Mouse (Mus musculus): ENCODE measurements around the gene Traf1. TPM values are rescaled to one million over a fixed set of nuclear protein-coding genes. Genes with fewer than 3 reads are reported as not detected.

Traf1 gene
- polyA plus RNA-seq, 1 experiment, result 2.4 TPM

DNA sequence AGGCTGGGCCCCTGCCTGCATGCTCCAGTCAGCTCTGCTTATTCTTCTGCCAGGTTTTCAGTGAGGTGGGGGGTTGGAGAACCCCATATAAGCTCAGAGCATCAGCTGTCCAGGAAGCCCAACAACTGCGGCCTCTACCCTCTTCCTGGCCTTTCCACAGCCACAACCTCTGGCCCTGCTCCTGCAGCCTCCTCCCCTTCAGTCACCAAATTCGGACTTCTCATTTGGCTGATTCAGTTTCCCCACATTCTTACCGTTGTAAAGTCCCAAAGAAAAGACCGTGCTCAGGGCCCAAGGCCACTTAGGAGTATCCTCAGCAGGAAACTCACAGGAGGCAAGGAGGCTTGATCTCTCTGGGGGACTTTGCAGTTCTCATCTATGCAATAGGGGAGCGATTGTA, 4.6 kb downstream of the Traf1 start:
- DNase-seq (ENCODE audit: low read depth), result no peak
- TF ChIP-seq POLR2A (IDR thresholded peaks at IDR 0.05; ENCODE audit: borderline replicate concordance, extremely low read depth, insufficient read depth, insufficient read length, poor library complexity, severe bottlenecking) (no peak), CTCF (IDR thresholded peaks at IDR 0.05; ENCODE audit: borderline replicate concordance, extremely low read depth, insufficient read depth, insufficient read length) (no peak)

DNA sequence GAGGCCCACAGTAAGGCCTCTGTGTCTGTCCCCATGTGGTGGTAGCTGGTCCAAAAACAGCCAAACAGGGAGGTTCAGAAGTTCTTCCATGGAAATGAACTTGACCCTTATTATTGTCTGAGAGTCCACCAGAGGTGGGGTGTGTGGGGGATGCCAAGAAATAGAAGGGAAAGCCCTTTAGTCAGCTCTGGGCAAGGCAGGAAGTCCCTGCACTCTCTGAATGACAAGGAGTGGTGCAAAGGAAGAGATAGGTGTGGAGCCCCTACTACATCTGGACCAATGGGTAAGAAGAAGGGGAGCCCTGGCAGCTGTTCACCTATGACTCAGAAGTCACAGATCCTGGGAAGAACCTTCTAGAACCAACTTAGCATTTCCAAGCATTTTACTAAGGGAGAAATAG, 7.2 kb downstream of the Traf1 start:
- no peak for DNase-seq (ENCODE audit: low read depth)
- TF ChIP-seq POLR2A (IDR thresholded peaks at IDR 0.05; ENCODE audit: borderline replicate concordance, extremely low read depth, insufficient read depth, insufficient read length, poor library complexity, severe bottlenecking), result no peak
- TF ChIP-seq CTCF (IDR thresholded peaks at IDR 0.05; ENCODE audit: borderline replicate concordance, extremely low read depth, insufficient read depth, insufficient read length), result no peak

DNA sequence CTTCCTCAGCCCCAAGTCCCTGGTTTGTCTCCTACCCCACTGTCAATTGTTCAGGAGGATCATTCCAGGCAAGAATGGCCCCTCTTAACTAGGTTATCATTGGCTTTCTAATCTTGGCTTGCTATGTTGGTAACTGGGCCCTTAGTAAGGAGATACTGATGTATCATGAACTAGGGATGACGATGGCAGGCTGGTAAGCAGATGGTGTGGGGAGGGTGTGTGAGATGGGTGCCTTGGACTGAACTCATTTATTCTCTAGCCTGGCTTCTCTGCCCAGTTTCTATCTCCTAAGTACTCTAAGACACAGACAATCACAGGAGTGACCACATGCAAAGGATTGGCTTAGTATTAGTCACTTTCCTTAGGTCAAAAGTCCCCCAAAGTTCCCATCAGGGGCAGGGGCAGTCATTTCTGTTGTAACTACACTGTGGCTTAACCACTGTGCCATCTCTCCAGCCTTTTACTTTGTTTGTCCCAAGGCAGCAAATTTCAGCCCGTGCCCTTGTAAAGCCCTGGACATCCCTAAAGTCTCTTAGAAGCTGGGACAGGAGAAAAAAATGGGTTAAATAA, 7.9 kb downstream of the Traf1 start:
- DNase-seq (ENCODE audit: low read depth), result no peak
- no peak for TF ChIP-seq CTCF (IDR thresholded peaks at IDR 0.05; ENCODE audit: borderline replicate concordance, extremely low read depth, insufficient read depth, insufficient read length)
- no peak for TF ChIP-seq POLR2A (IDR thresholded peaks at IDR 0.05; ENCODE audit: borderline replicate concordance, extremely low read depth, insufficient read depth, insufficient read length, poor library complexity, severe bottlenecking)

DNA sequence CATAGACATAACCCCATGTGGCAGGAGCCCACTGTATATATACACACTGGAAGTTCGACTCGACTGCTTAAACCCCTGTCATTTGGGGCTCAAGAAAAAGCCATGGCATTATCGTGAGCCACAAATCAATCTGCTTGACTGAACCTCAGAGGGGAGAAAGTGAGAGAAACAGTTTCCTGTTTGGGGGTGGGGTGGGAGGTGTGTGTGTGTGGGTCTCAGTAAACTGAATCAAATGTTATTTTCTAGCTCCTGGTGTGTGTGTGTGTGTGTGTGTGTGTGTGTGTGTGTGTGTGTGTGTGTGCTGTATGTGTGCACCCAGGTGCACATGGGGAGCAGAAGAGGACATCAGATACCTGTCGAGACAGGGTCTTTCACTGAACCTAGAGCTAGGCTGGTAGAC, 8.6 kb downstream of the Traf1 start:
- TF ChIP-seq CTCF (IDR thresholded peaks at IDR 0.05; ENCODE audit: borderline replicate concordance, extremely low read depth, insufficient read depth, insufficient read length) (no peak), POLR2A (IDR thresholded peaks at IDR 0.05; ENCODE audit: borderline replicate concordance, extremely low read depth, insufficient read depth, insufficient read length, poor library complexity, severe bottlenecking) (no peak)
- no peak for DNase-seq (ENCODE audit: low read depth)

DNA sequence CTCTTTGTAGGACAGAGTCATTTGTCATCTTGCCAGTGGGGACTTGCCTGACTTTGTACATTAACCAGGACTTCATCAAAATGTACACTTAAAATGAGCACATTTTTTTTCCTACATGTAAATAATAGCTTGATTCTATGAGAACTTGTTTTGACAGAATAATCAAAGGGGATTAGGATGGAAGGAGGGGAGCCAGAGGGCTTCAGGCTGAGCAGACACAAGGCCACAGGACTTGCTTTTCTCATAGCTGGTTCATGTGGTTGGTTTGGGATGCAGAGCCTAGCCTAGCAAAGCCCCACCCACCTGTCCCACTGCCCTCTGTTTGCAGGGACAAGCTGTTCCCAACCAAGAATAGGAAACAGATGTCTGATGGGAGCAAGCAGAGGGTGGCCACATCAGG, 10.1 kb downstream of the Traf1 start:
- TF ChIP-seq POLR2A (IDR thresholded peaks at IDR 0.05; ENCODE audit: borderline replicate concordance, extremely low read depth, insufficient read depth, insufficient read length, poor library complexity, severe bottlenecking) (no peak), CTCF (IDR thresholded peaks at IDR 0.05; ENCODE audit: borderline replicate concordance, extremely low read depth, insufficient read depth, insufficient read length) (no peak)
- no peak for DNase-seq (ENCODE audit: low read depth)

DNA sequence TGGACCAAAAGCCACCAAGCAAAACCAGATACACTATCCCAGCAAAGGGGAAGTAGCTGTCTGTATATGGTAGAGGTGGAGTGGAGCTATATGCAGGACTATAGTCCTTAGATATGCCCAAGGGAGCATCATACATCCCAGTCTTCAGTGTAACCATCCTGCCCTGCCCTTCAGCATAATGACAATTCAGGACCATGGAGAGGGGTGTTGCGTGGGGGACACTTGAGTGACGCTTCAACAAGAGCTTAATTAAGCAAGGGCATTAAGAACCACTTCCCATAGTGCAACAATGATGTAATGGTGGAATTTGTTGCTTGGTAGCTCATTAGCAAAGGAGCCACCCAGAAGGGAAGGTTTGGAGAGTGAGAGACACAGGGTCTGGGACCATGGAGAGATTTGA, 12.9 kb downstream of the Traf1 start:
- TF ChIP-seq POLR2A (IDR thresholded peaks at IDR 0.05; ENCODE audit: borderline replicate concordance, extremely low read depth, insufficient read depth, insufficient read length, poor library complexity, severe bottlenecking) (no peak), CTCF (IDR thresholded peaks at IDR 0.05; ENCODE audit: borderline replicate concordance, extremely low read depth, insufficient read depth, insufficient read length) (no peak)

DNA sequence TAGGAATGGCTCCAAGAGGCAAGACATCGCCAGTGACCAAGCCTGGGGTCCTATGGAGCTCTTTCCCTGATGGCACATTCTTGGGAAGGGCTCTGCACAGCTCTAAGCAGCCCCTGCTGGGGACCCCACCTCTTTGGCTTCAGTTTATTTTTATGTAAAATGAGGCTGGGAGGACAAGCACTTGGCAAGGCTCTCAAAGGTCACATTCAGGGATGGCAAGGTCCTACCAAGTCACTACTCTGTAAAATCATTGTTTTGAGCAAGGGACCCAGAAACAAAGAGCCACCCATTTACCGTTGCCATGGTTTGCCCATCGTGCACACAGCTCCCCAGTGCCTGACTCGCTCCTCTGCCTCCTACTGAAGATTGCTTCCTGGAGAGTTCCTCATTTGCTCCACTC, 15.5 kb downstream of the Traf1 start:
- DNase-seq (ENCODE audit: low read depth), result no peak

More for the DNA sequence above, 12.9 kb downstream of the Traf1 start:
- no peak for DNase-seq (ENCODE audit: low read depth)

DNA sequence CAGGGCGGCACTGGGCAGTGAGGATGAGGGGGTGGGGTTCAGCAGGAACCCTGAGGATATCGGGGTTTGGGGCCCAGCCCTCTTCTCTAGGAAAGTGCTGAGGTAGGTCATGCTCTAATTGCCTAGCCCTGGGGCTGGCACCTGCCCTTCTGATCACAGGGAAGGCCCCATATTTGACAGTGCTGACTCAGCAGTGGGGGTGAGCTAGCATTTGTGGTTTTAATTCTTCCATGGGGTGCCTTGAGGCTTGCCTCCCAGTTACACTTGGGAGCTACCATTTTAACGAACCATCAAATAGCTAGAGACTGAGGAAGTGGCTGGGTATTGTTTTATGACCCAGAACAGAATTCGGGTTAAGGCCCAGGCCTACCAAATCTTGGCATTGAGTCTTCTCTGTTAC, 16.0 kb downstream of the Traf1 start:
- no peak for TF ChIP-seq CTCF (IDR thresholded peaks at IDR 0.05; ENCODE audit: borderline replicate concordance, extremely low read depth, insufficient read depth, insufficient read length)
- TF ChIP-seq POLR2A (IDR thresholded peaks at IDR 0.05; ENCODE audit: borderline replicate concordance, extremely low read depth, insufficient read depth, insufficient read length, poor library complexity, severe bottlenecking), result no peak

More for the DNA sequence above, 15.5 kb downstream of the Traf1 start:
- TF ChIP-seq POLR2A (IDR thresholded peaks at IDR 0.05; ENCODE audit: borderline replicate concordance, extremely low read depth, insufficient read depth, insufficient read length, poor library complexity, severe bottlenecking) (no peak), CTCF (IDR thresholded peaks at IDR 0.05; ENCODE audit: borderline replicate concordance, extremely low read depth, insufficient read depth, insufficient read length) (no peak)

DNA sequence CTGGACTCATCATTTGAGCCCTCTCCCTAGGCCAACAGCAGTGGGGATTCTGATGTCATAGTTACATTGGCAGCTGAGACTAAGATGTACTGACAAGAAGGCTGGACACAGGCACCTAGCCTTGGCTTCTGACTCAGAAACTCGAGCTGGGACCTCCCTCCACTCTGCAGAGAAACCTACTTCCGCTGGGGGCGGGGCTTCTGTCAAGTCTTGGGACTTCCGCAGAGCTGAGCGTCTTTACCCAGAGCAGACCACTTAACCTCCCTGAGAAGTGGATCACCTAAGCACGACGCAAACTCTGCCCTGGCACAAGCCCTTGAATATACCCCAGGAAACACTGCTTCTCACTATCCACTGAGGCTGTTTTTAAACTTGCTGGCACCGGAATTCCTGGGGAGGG, 16.8 kb downstream of the Traf1 start:
- TF ChIP-seq CTCF (IDR thresholded peaks at IDR 0.05; ENCODE audit: borderline replicate concordance, extremely low read depth, insufficient read depth, insufficient read length) (no peak), POLR2A (IDR thresholded peaks at IDR 0.05; ENCODE audit: borderline replicate concordance, extremely low read depth, insufficient read depth, insufficient read length, poor library complexity, severe bottlenecking) (no peak)
- DNase-seq (ENCODE audit: low read depth), result no peak

More for the DNA sequence above, 16.0 kb downstream of the Traf1 start:
- DNase-seq (ENCODE audit: low read depth), result no peak

DNA sequence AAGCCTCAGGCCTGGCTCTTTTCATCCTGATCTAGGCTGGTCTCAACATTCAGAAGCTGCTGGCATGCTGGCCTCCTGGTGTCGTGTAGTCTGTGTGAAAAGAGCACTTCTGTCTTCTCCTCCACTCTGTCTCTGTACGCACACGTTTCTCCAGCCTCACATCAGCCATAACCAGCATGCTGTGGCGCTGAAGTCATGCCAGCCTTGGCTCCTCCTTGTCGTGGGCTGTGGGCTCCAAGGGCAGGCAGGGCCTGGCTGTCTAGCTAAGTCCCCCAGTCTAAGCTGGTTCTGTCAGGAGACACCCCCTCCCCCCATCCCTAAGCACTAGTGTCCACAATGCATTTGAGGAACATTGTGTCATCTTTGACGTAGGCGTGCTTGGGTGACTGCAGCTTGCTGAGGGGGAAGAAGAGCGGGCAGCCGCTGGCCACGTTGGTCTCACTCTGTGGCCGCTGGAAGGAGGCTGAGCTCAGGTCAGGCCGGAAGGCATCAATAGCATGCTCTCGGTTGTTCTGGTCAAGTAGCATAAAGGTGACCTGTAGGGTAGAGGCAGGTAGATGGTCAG, 17.9 kb downstream of the Traf1 start:
- TF ChIP-seq POLR2A (IDR thresholded peaks at IDR 0.05; ENCODE audit: borderline replicate concordance, extremely low read depth, insufficient read depth, insufficient read length, poor library complexity, severe bottlenecking) (no peak), CTCF (IDR thresholded peaks at IDR 0.05; ENCODE audit: borderline replicate concordance, extremely low read depth, insufficient read depth, insufficient read length) (no peak)
- no peak for DNase-seq (ENCODE audit: low read depth)

DNA sequence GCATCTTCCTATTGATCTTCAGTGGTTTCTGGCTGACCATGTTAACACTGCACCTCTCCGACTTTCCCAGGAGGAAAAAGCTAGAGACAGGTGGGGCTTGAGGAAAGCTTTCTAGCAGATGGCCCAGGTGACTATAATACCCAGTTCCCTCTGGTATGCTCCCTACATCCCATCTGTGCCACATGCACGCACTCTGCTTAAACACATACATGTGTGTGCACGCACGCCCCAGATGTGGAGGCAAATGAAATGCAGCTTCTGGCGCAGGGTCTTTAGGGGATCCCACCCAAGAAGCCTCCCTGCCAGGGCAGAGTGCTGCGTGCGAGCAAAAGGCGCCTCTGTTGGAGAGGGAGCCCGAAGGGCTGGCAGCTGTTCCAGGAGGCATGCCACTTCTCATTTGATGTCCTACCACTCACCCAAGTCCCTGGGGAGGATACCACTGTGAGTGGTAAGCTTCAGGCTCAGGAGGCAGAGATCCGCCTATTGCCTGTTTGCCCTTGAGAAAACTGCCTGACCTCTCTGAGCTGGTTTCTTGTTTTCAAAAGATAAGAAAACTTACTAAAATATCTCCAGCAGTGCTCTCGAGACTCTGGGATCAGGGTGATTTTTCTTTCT, 20.4 kb downstream of the Traf1 start:
- no peak for DNase-seq (ENCODE audit: low read depth)
- TF ChIP-seq CTCF (IDR thresholded peaks at IDR 0.05; ENCODE audit: borderline replicate concordance, extremely low read depth, insufficient read depth, insufficient read length) (no peak), POLR2A (IDR thresholded peaks at IDR 0.05; ENCODE audit: borderline replicate concordance, extremely low read depth, insufficient read depth, insufficient read length, poor library complexity, severe bottlenecking) (no peak)

DNA sequence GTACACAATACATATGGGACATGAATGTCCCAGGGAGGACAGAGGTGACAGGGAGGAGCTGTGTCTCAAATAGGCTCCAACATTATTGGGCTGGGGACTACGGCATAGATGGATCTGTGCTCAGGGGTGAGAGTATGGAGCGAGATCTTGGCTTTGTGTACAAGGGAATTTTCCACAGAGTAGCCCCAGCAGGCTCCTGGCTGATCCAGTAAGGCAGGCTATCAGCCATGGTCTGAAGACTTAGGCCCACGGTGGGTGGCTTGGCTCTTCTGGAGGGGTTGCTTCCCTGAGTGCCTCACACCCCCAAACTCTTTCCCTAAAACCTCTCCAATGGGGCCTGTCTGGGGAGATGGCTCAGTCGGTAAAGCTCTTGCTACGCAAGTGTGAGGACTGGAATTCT, 21.3 kb downstream of the Traf1 start:
- no peak for DNase-seq (ENCODE audit: low read depth)
- TF ChIP-seq POLR2A (IDR thresholded peaks at IDR 0.05; ENCODE audit: borderline replicate concordance, extremely low read depth, insufficient read depth, insufficient read length, poor library complexity, severe bottlenecking) (no peak), CTCF (IDR thresholded peaks at IDR 0.05; ENCODE audit: borderline replicate concordance, extremely low read depth, insufficient read depth, insufficient read length) (no peak)

Data from brain, embryonic 14.5 days (tissue).